Mouse (Mus musculus) frontal cortex, adult 2 months (tissue): ENCODE data around the gene Zfp799. TPM values are rescaled to one million over a fixed set of nuclear protein-coding genes. Genes with fewer than 3 reads are reported as not detected.

Experiments used
- DNase-seq, 2 experiments: peaks; one replicate each; pipeline ENCODE4 v3.0.0; 2022; ENCODE audit warnings: low spot score in 1 of 2; ENCODE audit errors: extremely low spot score in 1 of 2
- polyA plus RNA-seq: library from polyadenylated mRNA; depleted of rRNA; stranded (reverse); fragments of >200 nt; gene quantifications from 2 replicates; pipeline ENCODE4 v1.2.3, GENCODE M21; 2012; rRNA removed

The Zfp799 gene
- polyA plus RNA-seq, 1 experiment: 14.0 TPM

DNA sequence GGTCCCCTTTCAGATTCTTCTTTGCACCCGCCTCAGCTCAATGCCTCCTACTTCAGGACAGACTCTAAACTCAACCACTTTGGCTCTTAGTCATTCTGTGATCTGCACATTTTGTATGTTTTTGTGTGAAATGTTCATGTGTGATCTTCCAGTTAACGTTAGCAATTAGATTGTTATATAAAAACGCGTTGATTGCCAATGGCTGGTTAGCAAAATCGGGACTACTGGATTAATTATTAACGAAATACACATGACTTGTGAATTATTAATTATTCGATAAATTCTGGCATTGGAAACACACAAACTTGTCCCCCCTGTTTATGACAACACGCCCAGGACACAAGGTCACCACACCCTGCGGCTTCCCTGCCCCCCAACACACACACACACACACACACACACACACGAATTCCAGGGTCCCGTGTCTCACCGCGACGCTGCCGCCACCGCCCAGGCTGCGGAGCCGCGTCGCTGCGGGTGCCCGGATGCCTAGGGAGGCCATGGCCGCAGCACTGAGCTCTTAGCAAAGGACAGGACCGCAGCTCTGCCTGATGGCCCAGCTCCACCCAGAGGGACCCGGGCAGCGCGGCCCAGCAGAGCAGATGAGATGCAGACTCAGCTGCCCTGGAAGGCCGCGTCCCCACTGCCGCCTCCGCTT, 42.5 kb downstream of the Zfp799 start:
- DNase-seq: peak in 1 of 2 experiments; percentile 13

DNA sequence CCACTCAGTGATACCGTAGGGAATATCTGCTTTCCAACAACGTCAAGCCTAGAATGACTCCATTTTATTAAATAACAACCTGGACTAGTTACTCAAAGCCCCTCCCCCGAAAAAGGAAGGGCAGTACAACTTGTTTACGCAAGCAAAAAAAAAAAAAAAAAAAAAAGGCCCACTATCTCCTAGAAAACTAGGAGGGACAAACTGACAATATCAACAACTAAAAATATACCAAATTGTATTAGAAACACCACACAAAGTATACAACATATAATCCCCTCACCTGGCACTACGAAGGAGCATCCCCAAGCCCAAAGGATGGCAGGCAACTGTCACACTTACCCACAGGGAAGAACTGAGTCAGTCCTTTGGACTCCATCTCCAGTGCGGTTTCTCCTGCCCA, 43.1 kb downstream of the Zfp799 start:
- no peak for DNase-seq

DNA sequence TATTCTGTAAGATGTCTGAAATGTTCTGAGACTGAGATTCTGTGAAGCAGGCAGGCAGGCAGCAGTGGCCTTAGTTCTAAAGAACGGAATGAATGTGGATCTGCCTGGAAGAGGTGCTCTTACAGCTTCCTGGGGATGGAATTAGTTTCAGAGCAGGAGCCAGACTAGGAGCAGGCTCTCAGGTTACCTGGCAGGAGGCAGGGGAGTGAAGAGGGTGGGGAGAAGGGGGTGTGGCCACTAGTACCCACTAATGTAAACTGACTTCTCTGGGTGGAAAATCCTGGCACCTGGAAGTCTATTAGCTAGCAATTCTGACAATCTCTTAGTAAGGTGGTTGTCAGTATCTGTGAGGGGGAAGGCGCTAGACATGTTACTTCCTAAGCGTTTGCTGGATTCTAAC, 44.4 kb downstream of the Zfp799 start:
- DNase-seq: no peak

DNA sequence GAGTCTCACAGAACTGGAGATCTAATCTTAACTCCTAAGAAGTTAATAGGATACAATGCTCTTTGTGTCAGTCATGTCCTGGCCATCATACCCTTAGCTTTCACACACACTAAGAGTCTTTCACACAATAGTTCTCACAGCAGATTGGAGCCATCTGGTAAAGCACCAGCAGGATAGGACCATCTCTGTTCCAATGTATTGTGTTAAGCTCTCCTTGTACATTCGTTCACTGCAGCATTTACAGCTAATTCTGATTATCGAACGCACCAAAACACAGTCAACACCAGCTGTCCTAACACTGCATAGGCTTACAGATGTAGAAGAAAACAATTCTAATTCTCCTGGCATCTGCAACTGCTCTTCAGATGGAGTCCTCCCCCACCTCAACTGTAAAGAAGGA, 52.5 kb downstream of the Zfp799 start:
- no peak for DNase-seq

DNA sequence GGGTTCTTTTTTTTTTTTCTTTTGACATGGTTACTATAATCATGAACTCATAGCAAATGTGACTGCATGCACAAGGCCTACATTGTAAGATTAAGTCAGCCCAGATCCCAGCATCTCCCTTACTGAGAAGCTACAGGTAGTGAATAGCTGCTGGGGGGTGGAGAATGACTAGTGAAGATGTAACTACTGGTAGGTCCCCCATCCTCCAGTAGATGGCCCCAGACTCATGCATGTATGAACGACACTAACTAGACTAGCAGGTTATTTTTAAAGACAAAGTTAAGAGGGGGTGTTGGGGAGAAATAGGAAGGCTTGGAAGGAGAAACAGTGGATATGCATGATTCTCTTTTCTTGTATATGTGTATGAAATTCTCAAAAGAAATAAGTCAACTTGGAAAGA, 58.8 kb downstream of the Zfp799 start:
- DNase-seq: peak in 1 of 2 experiments; percentile 26

DNA sequence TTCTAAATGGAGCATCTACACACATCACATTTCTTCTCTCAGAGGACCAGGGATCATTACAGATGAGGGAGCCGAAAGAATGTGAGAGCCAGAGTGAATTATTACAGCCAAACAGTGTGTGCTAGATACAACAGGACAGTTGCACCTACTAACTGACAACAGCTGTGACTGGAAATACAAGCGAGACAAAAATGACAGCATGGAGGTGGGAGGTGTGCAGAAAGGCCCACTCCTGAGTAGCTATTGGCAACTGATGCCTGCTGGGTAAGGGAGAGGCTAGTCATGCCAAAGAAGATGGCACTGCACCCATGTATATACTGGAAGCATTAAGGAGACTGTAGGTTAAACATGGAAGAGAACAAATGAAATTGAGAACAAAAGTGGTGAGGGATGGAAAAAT, 63.6 kb downstream of the Zfp799 start:
- DNase-seq: peak; percentile 20 to 48

Other genes with a start within 250 kb of the Zfp799 start
- not detected in 2 replicates for gene Cyp4f37, start 209.0 kb downstream of the Zfp799 start, polyA plus RNA-seq
- 0.04 and 0.08 TPM in 2 replicates for gene Cyp4f40, start 171.4 kb downstream of the Zfp799 start, polyA plus RNA-seq
- gene Cyp4f15, start 144.6 kb downstream of the Zfp799 start, polyA plus RNA-seq: 30.5 and 38.6 TPM in 2 replicates
- 30.6 and 31.8 TPM in 2 replicates for gene Zfp871, start 42.0 kb downstream of the Zfp799 start, polyA plus RNA-seq
- 10.1 and 11.5 TPM in 2 replicates for gene Zfp811, start 20.3 kb downstream of the Zfp799 start, polyA plus RNA-seq
- gene Zfp870, start 61.4 kb upstream of the Zfp799 start, polyA plus RNA-seq: 5.7 TPM in 2 replicates
- 12.2 and 15.1 TPM in 2 replicates for gene Cyp4f14, start 87.1 kb upstream of the Zfp799 start, polyA plus RNA-seq
- gene Cyp4f13, start 117.1 kb upstream of the Zfp799 start, polyA plus RNA-seq: 36.3 and 42.6 TPM in 2 replicates
- 3.3 and 4.1 TPM in 2 replicates for gene Zfp472, start 135.6 kb upstream of the Zfp799 start, polyA plus RNA-seq
- gene Zfp952, start 162.9 kb upstream of the Zfp799 start, polyA plus RNA-seq: 11.7 and 12.7 TPM in 2 replicates
- gene Zfp763, start 203.1 kb upstream of the Zfp799 start, polyA plus RNA-seq: 9.9 and 11.1 TPM in 2 replicates
- not detected in 2 replicates for gene 4921501E09Rik, start 237.8 kb upstream of the Zfp799 start, polyA plus RNA-seq